Mouse (Mus musculus) myocyte (in vitro differentiated cells): Measurements from ENCODE around the gene Rsph3a.

Experiments
- CEBPB ChIP-seq: IDR thresholded peaks from 2 replicates; pipeline ENCODE4 v1.6.1; 2011; ENCODE audit warnings: mild to moderate bottlenecking, moderate library complexity; ENCODE audit not compliant: poor library complexity, insufficient read depth, severe bottlenecking
- E2F4 ChIP-seq: IDR thresholded peaks from one replicate; pipeline ENCODE4 v1.6.1; 2011; ENCODE audit warnings: mild to moderate bottlenecking, control low read depth, moderate library complexity; ENCODE audit not compliant: insufficient read depth
- MYOD1 ChIP-seq, 3 experiments: IDR thresholded peaks; one replicate each; pipeline ENCODE4 v1.6.1; 2011; ENCODE audit warnings: control low read depth in 2 of 3, low read depth in 2 of 3, mild to moderate bottlenecking in 2 of 3, moderate library complexity in 1 of 3; ENCODE audit not compliant: insufficient read length in 2 of 3, control insufficient read depth in 1 of 3
- POLR2A ChIP-seq: IDR thresholded peaks from one replicate; pipeline ENCODE4 v1.6.1; 2011; ENCODE audit warnings: low read depth, mild to moderate bottlenecking, control low read depth, moderate library complexity; ENCODE audit not compliant: insufficient read length
- POLR2AphosphoS2 ChIP-seq: IDR thresholded peaks from one replicate; pipeline ENCODE4 v1.6.1; 2011; ENCODE audit warnings: low read depth, control low read depth; ENCODE audit not compliant: insufficient read length
- TCF12 ChIP-seq: IDR thresholded peaks from one replicate; pipeline ENCODE4 v1.6.1; 2011; ENCODE audit warnings: mild to moderate bottlenecking, control low read depth; ENCODE audit not compliant: poor library complexity, insufficient read depth, severe bottlenecking

GRCm38 (mm10) chr17:7901536-7901935, 43.9 kb upstream of the Rsph3a start:
- TF ChIP-seq E2F4 (no peak), TCF12 (no peak), POLR2A (no peak), POLR2AphosphoS2 (no peak), CEBPB (no peak), MYOD1 (IDR thresholded peaks at IDR 0.05; ENCODE audit: control insufficient read depth in 1 of 3, insufficient read length in 2 of 3, low read depth in 2 of 3) (no peak)
